Mouse (Mus musculus): ENCODE measurements around the gene Zcchc4. TPM values are rescaled to one million over a fixed set of nuclear protein-coding genes. Genes with fewer than 3 reads are reported as not detected.

Gene Zcchc4
- polyA plus RNA-seq, 1 experiment from 2014 or later, result 15.6 TPM

DNA sequence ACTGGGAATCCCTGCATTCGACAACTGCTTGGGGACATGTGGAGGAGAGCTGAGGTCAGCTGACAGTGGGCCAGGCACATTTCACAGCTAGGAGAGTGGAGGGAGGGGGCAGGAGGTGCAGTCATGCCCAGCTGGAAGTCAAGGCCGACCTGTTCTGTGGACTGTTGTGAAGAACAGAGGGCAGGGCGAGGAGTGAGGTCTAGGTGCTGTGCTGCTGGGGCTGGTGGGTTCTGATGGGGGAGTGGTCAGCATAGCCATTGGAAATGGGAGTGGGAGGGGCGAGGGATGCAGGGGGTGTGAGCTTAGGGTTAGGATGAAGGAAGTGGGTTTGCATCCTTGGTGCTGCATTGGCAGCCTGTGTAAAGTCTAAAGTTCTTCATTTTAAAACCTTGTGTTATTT, 30.6 kb downstream of the Zcchc4 start:
- Histone ChIP-seq H3K4me1 (no peaks in the 10 kb centered on the region), H3K27ac (no peak overlapping the region), H3K9ac (no peak overlapping the region), H3K4me2 (no peak overlapping the region), H3K9me3 (replicated peaks) (no peaks in the 10 kb centered on the region), H3K27me3 (no peaks in the 10 kb centered on the region), H3K4me3 (no peak overlapping the region), H3K36me3 (ENCODE audit: poor library complexity, severe bottlenecking) (peaks cover 45% of the 10 kb centered on the region)
- no peak for ATAC-seq
- WGBS, result 84% methylated on average over 4 of the region's 4 CpGs

DNA sequence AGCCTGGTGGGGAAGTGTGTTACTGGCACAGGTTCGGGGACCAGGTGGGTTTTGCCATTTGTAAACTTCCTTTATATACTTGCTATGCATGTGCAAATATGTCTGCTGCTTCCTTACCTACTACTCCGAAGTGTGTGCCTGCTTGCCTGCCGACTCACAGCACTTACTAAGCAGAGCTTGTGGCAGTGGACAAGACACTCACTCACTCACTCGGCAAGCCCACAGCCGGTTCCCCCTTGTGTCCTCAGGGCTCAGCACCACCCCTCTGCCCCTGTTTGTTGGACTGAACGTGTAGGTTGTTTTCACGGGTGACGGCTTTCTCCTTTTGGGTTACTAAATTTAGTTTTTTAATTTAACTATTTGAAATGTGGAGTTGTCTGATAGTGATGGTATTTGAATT, 31.1 kb downstream of the Zcchc4 start:
- no peaks in the 10 kb centered on the region for H3K27me3 ChIP-seq
- no peak for ATAC-seq
- no peak overlapping the region for H3K4me2 ChIP-seq
- H3K4me3 ChIP-seq, result no peak overlapping the region
- H3K9ac ChIP-seq, result no peak overlapping the region
- no peak overlapping the region for H3K27ac ChIP-seq
- 87% methylated on average over 8 of the region's 8 CpGs for WGBS
- peaks cover 45% of the 10 kb centered on the region for H3K36me3 ChIP-seq (ENCODE audit: poor library complexity, severe bottlenecking)
- no peaks in the 10 kb centered on the region for H3K4me1 ChIP-seq
- no peaks in the 10 kb centered on the region for H3K9me3 ChIP-seq (replicated peaks)

DNA sequence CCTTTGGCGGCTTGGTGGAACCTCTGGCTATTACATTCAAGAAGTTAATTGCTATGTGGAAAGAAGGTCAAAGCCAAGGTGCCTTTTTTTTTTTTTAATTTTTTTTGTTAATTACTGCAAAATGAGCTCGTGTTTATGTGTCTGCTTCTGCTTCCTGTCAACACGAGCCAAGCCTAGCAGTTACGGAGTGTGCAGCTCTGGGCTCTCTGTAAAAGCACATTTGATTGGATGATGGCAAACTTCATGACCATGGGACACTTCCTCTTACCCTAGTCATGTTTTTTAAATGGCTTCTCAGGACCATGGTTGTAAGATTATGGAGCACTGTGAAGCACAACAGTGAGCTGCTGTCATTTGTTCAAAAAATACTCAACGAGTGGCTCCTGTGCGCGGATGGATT, 31.8 kb downstream of the Zcchc4 start:
- ATAC-seq, result no peak
- H3K9me3 ChIP-seq (replicated peaks), result no peaks in the 10 kb centered on the region
- H3K27ac ChIP-seq, result no peak overlapping the region
- no peaks in the 10 kb centered on the region for H3K4me1 ChIP-seq
- no peak overlapping the region for H3K9ac ChIP-seq
- WGBS, result 89% methylated on average over 7 of the region's 7 CpGs
- no peak overlapping the region for H3K4me2 ChIP-seq
- no peak overlapping the region for H3K4me3 ChIP-seq
- no peaks in the 10 kb centered on the region for H3K27me3 ChIP-seq
- peaks cover 45% of the 10 kb centered on the region for H3K36me3 ChIP-seq (ENCODE audit: poor library complexity, severe bottlenecking)

DNA sequence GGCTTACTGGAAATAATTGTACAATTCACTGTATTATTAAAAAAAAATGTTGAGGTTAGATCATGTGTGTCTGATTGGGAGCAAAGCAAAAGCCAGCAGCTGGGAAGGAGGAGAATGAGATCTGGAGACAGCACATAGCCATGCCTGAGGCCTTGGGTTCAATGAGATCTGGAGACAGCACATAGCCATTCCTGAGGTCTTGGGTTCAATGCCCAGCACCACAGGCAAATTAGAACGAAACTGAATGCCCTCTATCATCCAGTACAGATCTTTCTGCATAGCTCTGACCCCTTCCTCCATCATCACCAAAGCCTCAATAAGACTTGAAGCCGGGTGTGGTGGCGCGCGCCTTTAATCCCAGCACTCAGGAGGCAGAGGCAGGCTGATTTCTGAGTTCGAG, 35.2 kb downstream of the Zcchc4 start:
- no peak overlapping the region for H3K27ac ChIP-seq
- H3K4me2 ChIP-seq, result no peak overlapping the region
- no peaks in the 10 kb centered on the region for H3K9me3 ChIP-seq (replicated peaks)
- no peak for ATAC-seq
- 94% methylated on average over 6 of the region's 6 CpGs for WGBS
- H3K9ac ChIP-seq, result no peak overlapping the region
- H3K27me3 ChIP-seq, result no peaks in the 10 kb centered on the region
- H3K36me3 ChIP-seq (ENCODE audit: poor library complexity, severe bottlenecking), result peaks cover 41% of the 10 kb centered on the region
- no peaks in the 10 kb centered on the region for H3K4me1 ChIP-seq
- H3K4me3 ChIP-seq, result no peak overlapping the region

DNA sequence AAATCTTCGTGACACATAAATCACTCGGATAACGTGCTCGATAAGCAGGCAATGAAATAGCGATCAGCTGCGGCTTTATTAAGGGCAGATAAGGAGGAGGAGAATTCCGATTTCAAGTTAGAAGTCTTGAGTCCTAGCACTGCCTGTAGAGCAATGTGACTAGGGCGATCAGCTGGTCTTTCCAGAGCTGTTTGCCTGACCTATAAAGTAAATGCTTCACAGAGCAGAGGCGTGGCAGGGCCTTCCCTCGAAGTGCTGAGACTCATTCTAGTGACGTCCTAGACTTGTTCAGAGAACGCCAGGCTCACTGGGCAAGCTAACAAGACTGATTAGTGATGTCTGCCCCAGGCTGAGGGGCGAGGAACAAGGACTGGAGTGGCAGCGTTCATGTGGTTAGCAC, 35.8 kb downstream of the Zcchc4 start:
- Histone ChIP-seq H3K4me3 (no peak overlapping the region), H3K9me3 (replicated peaks) (no peaks in the 10 kb centered on the region), H3K36me3 (ENCODE audit: poor library complexity, severe bottlenecking) (peaks cover 44% of the 10 kb centered on the region), H3K4me1 (no peaks in the 10 kb centered on the region), H3K27ac (no peak overlapping the region), H3K9ac (no peak overlapping the region), H3K27me3 (no peaks in the 10 kb centered on the region), H3K4me2 (no peak overlapping the region)
- WGBS, result 94% methylated on average over 14 of the region's 14 CpGs
- ATAC-seq, result no peak

DNA sequence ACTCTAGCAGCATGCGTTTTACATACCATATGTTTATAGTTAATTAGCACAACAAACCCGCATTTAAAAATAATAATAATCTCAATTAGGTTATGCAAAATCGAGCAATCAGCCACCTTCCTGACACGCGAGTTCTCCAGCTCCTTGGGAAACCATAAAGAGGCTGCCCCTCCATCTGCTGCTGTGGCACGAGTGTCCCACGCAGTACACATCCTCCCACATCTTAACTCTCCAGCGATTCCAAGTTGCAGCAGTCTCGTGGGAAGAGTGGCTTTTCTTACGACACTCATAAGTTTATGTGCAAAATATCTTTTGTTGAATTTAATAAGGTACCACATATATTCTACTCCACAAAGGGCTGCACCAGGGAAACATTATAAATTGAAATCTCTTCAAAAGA, 37.2 kb downstream of the Zcchc4 start:
- no peak overlapping the region for H3K9ac ChIP-seq
- no peak overlapping the region for H3K27ac ChIP-seq
- H3K36me3 ChIP-seq (ENCODE audit: poor library complexity, severe bottlenecking), result peaks cover 52% of the 10 kb centered on the region
- ATAC-seq, result no peak
- WGBS, result 83% methylated on average over 10 of the region's 10 CpGs
- H3K4me3 ChIP-seq, result no peak overlapping the region
- no peak overlapping the region for H3K4me2 ChIP-seq
- H3K9me3 ChIP-seq (replicated peaks), result no peaks in the 10 kb centered on the region
- no peaks in the 10 kb centered on the region for H3K4me1 ChIP-seq
- no peaks in the 10 kb centered on the region for H3K27me3 ChIP-seq

DNA sequence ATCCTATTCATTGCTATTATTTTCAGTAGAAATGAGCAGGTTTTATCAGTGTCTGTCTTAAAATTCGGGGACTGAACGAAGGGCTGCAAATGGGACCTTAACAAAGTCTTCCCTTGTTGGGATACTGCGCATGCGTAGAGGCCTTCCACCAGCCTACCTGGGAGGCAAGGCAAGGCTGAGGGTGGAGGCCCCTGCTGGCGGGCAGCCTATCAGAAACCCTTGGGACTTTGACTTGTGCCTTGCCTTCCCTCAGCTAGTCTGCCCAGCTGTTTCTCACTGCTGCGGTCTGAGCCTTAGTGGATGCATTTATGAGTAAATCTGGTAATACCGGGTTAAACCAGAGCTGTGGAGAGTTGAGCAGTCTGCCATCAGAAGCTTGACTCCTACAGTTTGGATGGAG, 38.1 kb downstream of the Zcchc4 start:
- no peak overlapping the region for H3K4me3 ChIP-seq
- no peaks in the 10 kb centered on the region for H3K27me3 ChIP-seq
- no peak overlapping the region for H3K4me2 ChIP-seq
- no peak overlapping the region for H3K27ac ChIP-seq
- H3K4me1 ChIP-seq, result no peaks in the 10 kb centered on the region
- peaks cover 46% of the 10 kb centered on the region for H3K36me3 ChIP-seq (ENCODE audit: poor library complexity, severe bottlenecking)
- 95% methylated on average over 7 of the region's 7 CpGs for WGBS
- H3K9me3 ChIP-seq (replicated peaks), result no peaks in the 10 kb centered on the region
- no peak overlapping the region for H3K9ac ChIP-seq
- ATAC-seq, result no peak

DNA sequence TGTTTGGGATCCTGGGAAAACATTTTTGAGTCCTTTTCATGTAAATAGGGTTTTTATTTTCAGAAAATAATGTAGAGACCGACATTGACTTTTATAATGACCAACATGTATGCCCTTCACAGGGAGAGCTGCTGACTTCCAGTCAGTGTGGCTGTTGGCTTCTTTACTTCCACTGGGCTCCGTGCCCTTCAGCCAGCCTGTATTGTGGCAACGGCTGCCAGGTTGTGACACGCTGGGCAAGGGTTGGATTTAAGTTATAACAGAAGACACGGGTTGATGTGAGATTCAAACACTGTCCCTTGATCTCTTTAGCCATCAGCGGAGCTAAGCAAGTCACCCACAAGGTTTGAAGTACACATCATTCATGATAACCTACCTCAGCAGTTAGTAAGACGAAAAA, 43.5 kb downstream of the Zcchc4 start:
- Histone ChIP-seq H3K4me2 (no peak overlapping the region), H3K9me3 (replicated peaks) (no peaks in the 10 kb centered on the region), H3K27me3 (no peaks in the 10 kb centered on the region), H3K27ac (no peak overlapping the region), H3K4me3 (no peak overlapping the region), H3K9ac (no peak overlapping the region), H3K4me1 (no peaks in the 10 kb centered on the region), H3K36me3 (ENCODE audit: poor library complexity, severe bottlenecking) (peaks cover 42% of the 10 kb centered on the region)
- ATAC-seq, result no peak
- 92% methylated on average over 7 of the region's 7 CpGs for WGBS

DNA sequence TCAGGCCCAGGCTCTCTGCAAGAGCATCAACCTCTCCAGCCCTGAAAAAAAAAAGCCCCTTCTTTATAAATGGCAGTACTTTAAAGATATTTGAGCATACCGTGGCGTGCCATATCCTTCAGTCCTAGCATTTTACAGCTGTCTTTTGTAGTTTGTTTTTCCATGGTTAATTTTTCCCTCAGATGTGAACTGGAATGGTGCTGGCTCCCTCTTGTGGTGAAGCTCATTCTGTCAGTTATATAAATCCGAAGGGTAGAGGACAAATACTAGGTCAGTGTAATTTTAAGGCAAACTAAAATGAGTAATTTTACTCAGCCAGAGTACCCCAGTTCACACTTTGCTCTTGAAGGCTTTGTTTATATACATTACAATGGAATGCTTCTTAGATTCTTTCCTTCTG, 46.5 kb downstream of the Zcchc4 start:
- H3K9me3 ChIP-seq (replicated peaks), result no peaks in the 10 kb centered on the region
- peaks cover 32% of the 10 kb centered on the region for H3K36me3 ChIP-seq (ENCODE audit: poor library complexity, severe bottlenecking)
- H3K4me2 ChIP-seq, result no peak overlapping the region
- H3K4me1 ChIP-seq, result no peaks in the 10 kb centered on the region
- no peak for ATAC-seq
- no peaks in the 10 kb centered on the region for H3K27me3 ChIP-seq
- 48% methylated on average over 3 of the region's 3 CpGs for WGBS
- H3K27ac ChIP-seq, result no peak overlapping the region
- no peak overlapping the region for H3K9ac ChIP-seq
- H3K4me3 ChIP-seq, result no peak overlapping the region

DNA sequence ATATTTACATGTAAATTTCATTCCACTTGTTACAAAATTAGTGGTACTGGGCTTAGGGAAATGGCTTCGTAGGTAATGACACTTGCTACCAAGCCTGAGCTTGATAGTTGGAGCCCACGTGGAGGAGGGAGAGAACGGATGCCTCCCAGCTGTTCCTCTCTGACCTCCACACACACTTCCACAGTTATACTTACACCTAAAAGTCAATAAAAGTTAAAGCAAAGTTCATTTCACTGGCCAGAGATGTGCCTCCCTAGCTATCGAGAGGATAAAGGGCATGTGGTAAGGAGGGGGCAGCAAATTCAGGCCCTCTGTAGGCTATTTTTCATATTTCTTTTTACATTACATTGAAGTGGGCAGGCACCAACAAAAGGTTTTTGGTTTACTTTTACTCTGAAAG, 52.7 kb downstream of the Zcchc4 start:
- Histone ChIP-seq H3K27ac (no peak overlapping the region), H3K4me3 (no peak overlapping the region), H3K36me3 (ENCODE audit: poor library complexity, severe bottlenecking) (peaks cover 11% of the 10 kb centered on the region; the same call in 1 of the 2 replicates), H3K4me2 (no peak overlapping the region), H3K9me3 (replicated peaks) (no peaks in the 10 kb centered on the region), H3K9ac (no peak overlapping the region), H3K4me1 (0 out of 2 replicates have a peak, but pooled peaks cover under 1% of the 10 kb centered on the region), H3K27me3 (no peaks in the 10 kb centered on the region)
- ATAC-seq, result no peak
- 95% methylated on average over 4 of the region's 4 CpGs for WGBS

DNA sequence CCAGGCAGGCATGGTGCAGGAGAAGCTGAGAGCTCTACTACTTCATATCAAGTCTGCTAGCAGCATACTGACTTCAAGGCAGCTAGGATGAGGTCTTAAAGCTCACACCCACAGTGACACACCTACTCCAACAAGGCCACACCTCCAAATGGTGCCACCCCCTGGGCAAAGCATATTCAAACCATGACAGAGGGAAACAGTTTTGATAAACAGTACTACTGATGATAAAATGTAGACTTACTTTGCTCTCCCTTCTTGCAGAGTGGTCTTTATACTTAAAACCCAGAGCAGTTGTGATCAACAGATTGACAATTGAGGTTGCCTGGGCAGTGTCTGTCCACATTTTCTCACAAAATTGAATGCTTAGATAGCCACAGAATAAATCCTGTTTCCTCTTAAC, 57.8 kb downstream of the Zcchc4 start:
- H3K4me1 ChIP-seq, result peaks cover 27% of the 10 kb centered on the region
- peak overlapping the region; percentile 65; the same call in 1 of the 2 replicates for H3K9ac ChIP-seq
- H3K27ac ChIP-seq, result peak overlapping the region; percentile 88
- no peak overlapping the region; the same call in 1 of the 2 replicates for H3K4me3 ChIP-seq
- H3K4me2 ChIP-seq, result peak overlapping the region; percentile 82
- no peaks in the 10 kb centered on the region for H3K27me3 ChIP-seq
- H3K9me3 ChIP-seq (replicated peaks), result no peaks in the 10 kb centered on the region
- no peak for ATAC-seq
- peaks cover 19% of the 10 kb centered on the region for H3K36me3 ChIP-seq (ENCODE audit: poor library complexity, severe bottlenecking)

DNA sequence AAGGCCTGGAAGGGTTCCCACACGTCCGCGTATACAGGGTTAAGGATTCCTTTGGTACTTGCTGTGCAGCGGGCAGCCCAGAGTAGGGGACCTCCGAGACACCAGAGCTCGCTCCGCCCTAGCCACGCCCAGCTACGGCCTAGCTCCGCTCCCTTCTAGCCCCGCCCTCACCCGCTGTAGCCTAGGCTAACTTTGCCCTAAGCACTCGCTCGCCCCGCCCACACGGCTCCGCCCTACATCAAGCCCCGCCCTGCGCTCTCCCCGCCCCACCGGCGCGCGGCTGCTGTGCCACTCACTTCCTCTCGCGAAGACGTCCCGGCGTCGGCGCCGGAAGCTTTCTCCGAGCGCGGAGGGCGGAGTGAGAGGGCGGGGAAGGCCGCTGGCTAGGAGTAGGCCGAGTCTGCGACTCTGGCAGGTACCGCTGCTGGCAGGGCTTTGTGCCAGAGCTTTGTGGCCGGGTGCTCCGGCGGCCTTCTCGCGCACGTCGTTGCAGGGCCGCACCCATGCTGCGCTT, 58.6 kb downstream of the Zcchc4 start, which contains the start of gene Anapc4:
Anapc4 (plus strand) TSS at position 252 of the 514 bp plus-strand sequence.
- Histone ChIP-seq H3K9me3 (replicated peaks) (no peaks in the 10 kb centered on the region), H3K27me3 (no peaks in the 10 kb centered on the region), H3K4me1 (peaks cover 27% of the 10 kb centered on the region), H3K4me2 (peak within 1 kb of the TSS; percentile 82), H3K4me3 (peak within 1 kb of the TSS; percentile 75), H3K36me3 (ENCODE audit: poor library complexity, severe bottlenecking) (peaks cover 27% of the 10 kb centered on the region), H3K9ac (peak within 1 kb of the TSS; percentile 88), H3K27ac (peak within 1 kb of the TSS; percentile 88)
- ATAC-seq, result peak; percentile 98
- WGBS, result under 1% methylated on average over 46 of the region's 50 CpGs

DNA sequence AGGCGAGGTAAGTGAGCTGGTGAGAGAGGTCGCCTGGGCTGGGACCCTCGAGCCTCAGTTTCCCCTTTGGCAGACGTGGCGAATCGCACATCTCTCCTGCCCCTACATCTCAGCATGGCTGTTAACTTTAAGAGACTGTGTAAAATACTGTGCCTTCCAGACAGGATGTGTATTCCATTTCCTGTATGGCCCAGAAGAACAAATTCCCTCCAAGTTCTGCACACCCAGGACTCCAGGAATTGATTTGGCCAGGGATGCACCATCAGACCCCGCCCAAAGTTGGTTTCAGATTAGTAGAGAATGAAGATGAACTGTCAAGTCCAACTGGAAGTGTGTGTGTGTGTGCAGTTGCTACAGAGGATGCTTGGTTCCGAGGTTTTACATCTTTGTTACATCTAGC, 59.2 kb downstream of the Zcchc4 start:
- H3K4me1 ChIP-seq, result peaks cover 27% of the 10 kb centered on the region
- no peak for ATAC-seq
- peak overlapping the region; percentile 75 for H3K4me3 ChIP-seq
- WGBS, result 9% methylated on average over 8 of the region's 8 CpGs
- peak overlapping the region; percentile 88 for H3K27ac ChIP-seq
- H3K4me2 ChIP-seq, result peak overlapping the region; percentile 82
- peak overlapping the region; percentile 88 for H3K9ac ChIP-seq
- H3K9me3 ChIP-seq (replicated peaks), result no peaks in the 10 kb centered on the region
- no peaks in the 10 kb centered on the region for H3K27me3 ChIP-seq
- peaks cover 32% of the 10 kb centered on the region for H3K36me3 ChIP-seq (ENCODE audit: poor library complexity, severe bottlenecking)
